ENCODE assay signal across 27 mouse cellular contexts in genomic region chr7:127489982-127490381, GRCm38 (mm10). TPM values are rescaled to one million over a fixed set of nuclear protein-coding genes. Genes with fewer than 3 reads are reported as not detected.
DNase-seq lines count a peak whose midpoint lies in the region; ATAC-seq and TF ChIP-seq lines count a peak whose summit lies in the region.
"Had no signal": no experiment of that assay in that cellular context is flagged by ENCODE, and none has a peak within 500 bp of the region (broad histone marks: within the 10 kb centered on the region; RNA-seq: fewer than 3 reads in every experiment).

No protein-coding gene starts in this region.

- no peak overlapping the region for H3K4me2 ChIP-seq in heart, embryonic 12.5 days
- no peak overlapping the region for H3K4me2 ChIP-seq in kidney, postnatal 0 days (ENCODE audit: low read length)
- H3K4me2 ChIP-seq in midbrain, embryonic 11.5 days, result no peak overlapping the region
- H3K4me2 ChIP-seq in midbrain, postnatal 0 days (ENCODE audit: low read depth, low read length, poor library complexity, severe bottlenecking), result no peak overlapping the region
- H3K4me2 ChIP-seq: embryonic facial prominence, embryonic 12.5 days; embryonic facial prominence, embryonic 15.5 days; heart, embryonic 11.5 days; heart, embryonic 15.5 days; hindbrain, embryonic 13.5 days had no signal

- H3K4me1 ChIP-seq in heart, embryonic 12.5 days (replicated peaks), result 0 out of 2 replicates have a peak, but pooled peaks cover 6% of the 10 kb centered on the region
- H3K4me1 ChIP-seq in kidney, postnatal 0 days (replicated peaks; ENCODE audit: insufficient read depth, low read length), result no peaks in the 10 kb centered on the region
- H3K4me1 ChIP-seq in midbrain, embryonic 11.5 days (ENCODE audit: control insufficient read depth, insufficient read depth, low read length), result no peaks in the 10 kb centered on the region
- no peaks in the 10 kb centered on the region for H3K4me1 ChIP-seq in midbrain, postnatal 0 days (ENCODE audit: insufficient read depth, low read length)
- H3K4me1 ChIP-seq: embryonic facial prominence, embryonic 12.5 days; embryonic facial prominence, embryonic 15.5 days; hindbrain, embryonic 13.5 days had no signal

- no peak overlapping the region for H3K27ac ChIP-seq in heart, embryonic 12.5 days (ENCODE audit: poor library complexity, severe bottlenecking)
- no peak overlapping the region for H3K27ac ChIP-seq in kidney, postnatal 0 days
- H3K27ac ChIP-seq in midbrain, embryonic 11.5 days (ENCODE audit: low read depth, low read length), result no peak overlapping the region
- no peak overlapping the region for H3K27ac ChIP-seq in midbrain, postnatal 0 days (ENCODE audit: low read depth, low read length)
- H3K27ac ChIP-seq: embryonic facial prominence, embryonic 12.5 days; embryonic facial prominence, embryonic 15.5 days; heart, embryonic 15.5 days; hindbrain, embryonic 10.5 days; hindbrain, embryonic 13.5 days had no signal

- no peak overlapping the region for H3K9ac ChIP-seq in heart, embryonic 12.5 days
- H3K9ac ChIP-seq in kidney, postnatal 0 days (ENCODE audit: low read depth, low read length), result no peak overlapping the region
- H3K9ac ChIP-seq in midbrain, embryonic 11.5 days (ENCODE audit: low read length), result no peak overlapping the region
- H3K9ac ChIP-seq in midbrain, postnatal 0 days (replicated peaks; ENCODE audit: low read length, poor library complexity, severe bottlenecking), result no peak overlapping the region
- H3K9ac ChIP-seq: embryonic facial prominence, embryonic 12.5 days; embryonic facial prominence, embryonic 15.5 days; forebrain, postnatal 0 days; heart, embryonic 15.5 days; hindbrain, embryonic 13.5 days had no signal

- H3K36me3 ChIP-seq in heart, embryonic 12.5 days, result peaks cover 78% of the 10 kb centered on the region
- peaks cover 52% of the 10 kb centered on the region for H3K36me3 ChIP-seq in kidney, postnatal 0 days (ENCODE audit: insufficient read depth, low read length)
- peaks cover 25% of the 10 kb centered on the region for H3K36me3 ChIP-seq in midbrain, embryonic 11.5 days (ENCODE audit: control insufficient read depth, insufficient read depth, low read length)
- H3K36me3 ChIP-seq in midbrain, postnatal 0 days (ENCODE audit: insufficient read depth, low read length), result peaks cover 47% of the 10 kb centered on the region

- no peak overlapping the region for H3K4me3 ChIP-seq in heart, embryonic 12.5 days
- H3K4me3 ChIP-seq in kidney, postnatal 0 days (replicated peaks; ENCODE audit: low read depth, low read length), result no peak overlapping the region
- H3K4me3 ChIP-seq in midbrain, embryonic 11.5 days (ENCODE audit: low read depth, low read length), result no peak overlapping the region
- H3K4me3 ChIP-seq in midbrain, postnatal 0 days (ENCODE audit: low read depth, low read length), result no peak overlapping the region
- H3K4me3 ChIP-seq: embryonic facial prominence, embryonic 12.5 days; embryonic facial prominence, embryonic 15.5 days; heart, embryonic 15.5 days; hindbrain, embryonic 10.5 days; hindbrain, embryonic 13.5 days had no signal

- no peak for ATAC-seq in heart, embryonic 12.5 days (ENCODE audit: insufficient number of reproducible peaks, low FRiP score)
- peak; percentile 38; the same call in 1 of the 2 replicates for ATAC-seq in kidney, postnatal 0 days (replicated peaks; ENCODE audit: low FRiP score, low read depth)
- ATAC-seq in midbrain, embryonic 11.5 days (ENCODE audit: low FRiP score), result no peak
- no peak; the same call in 1 of the 2 replicates for ATAC-seq in midbrain, postnatal 0 days (ENCODE audit: low FRiP score)
- ATAC-seq: forebrain, embryonic 14.5 days; forebrain, postnatal 0 days; hindbrain, embryonic 16.5 days had no signal

- 94% methylated on average over 7 of the region's 7 CpGs for WGBS in heart, embryonic 12.5 days
- WGBS in kidney, postnatal 0 days, result 91% methylated on average over 7 of the region's 7 CpGs
- 94% methylated on average over 7 of the region's 7 CpGs for WGBS in midbrain, embryonic 11.5 days
- 99% methylated on average over 7 of the region's 7 CpGs for WGBS in midbrain, postnatal 0 days

- H3K9me3 ChIP-seq in heart, embryonic 12.5 days (replicated peaks), result no peaks in the 10 kb centered on the region
- H3K9me3 ChIP-seq in kidney, postnatal 0 days (replicated peaks; ENCODE audit: low read length), result no peaks in the 10 kb centered on the region
- no peaks in the 10 kb centered on the region for H3K9me3 ChIP-seq in midbrain, embryonic 11.5 days (ENCODE audit: control insufficient read depth, low read length)
- H3K9me3 ChIP-seq in midbrain, postnatal 0 days (ENCODE audit: low read length), result no peaks in the 10 kb centered on the region
- H3K9me3 ChIP-seq: embryonic facial prominence, embryonic 12.5 days; embryonic facial prominence, embryonic 15.5 days; heart, embryonic 15.5 days; hindbrain, embryonic 10.5 days; hindbrain, embryonic 13.5 days had no signal

- peak; percentile 90 for DNase-seq in heart, adult 11 months
- DNase-seq in kidney, postnatal 0 days (ENCODE audit: low spot score), result no peak
- DNase-seq in kidney, adult 9 months, result no peak
- peak; percentile 31 for DNase-seq in midbrain, embryonic 11.5 days (ENCODE audit: low spot score, missing footprints)
- DNase-seq in midbrain, postnatal 0 days (ENCODE audit: low spot score), result no peak
- DNase-seq in layer of hippocampus, adult 11-12 months (ENCODE audit: low spot score), result no peak
- DNase-seq: adrenal gland, adult 2 months; adrenal gland, postnatal 14 days; B cell, adult 2 months; cerebellum, adult 11 months; cerebellum, adult 2 months; cerebellum, adult 9-11 months; cerebellum, postnatal 25 days; forebrain, postnatal 0 days; gastrocnemius, postnatal 36 days; heart, postnatal 10 days; heart, postnatal 36 days had no signal

- H3K27me3 ChIP-seq in heart, embryonic 12.5 days (replicated peaks), result no peaks in the 10 kb centered on the region
- H3K27me3 ChIP-seq in kidney, postnatal 0 days (ENCODE audit: insufficient read depth, low read length), result no peaks in the 10 kb centered on the region
- no peaks in the 10 kb centered on the region for H3K27me3 ChIP-seq in midbrain, embryonic 11.5 days (ENCODE audit: control insufficient read depth, insufficient read depth, low read length)
- no peaks in the 10 kb centered on the region for H3K27me3 ChIP-seq in midbrain, postnatal 0 days (ENCODE audit: insufficient read depth, low read length)
- H3K27me3 ChIP-seq: CH12.LX; embryonic facial prominence, embryonic 12.5 days; embryonic facial prominence, embryonic 15.5 days; heart, embryonic 15.5 days; hindbrain, embryonic 13.5 days had no signal

- no peak for TF ChIP-seq CTCF in kidney, postnatal 0 days (IDR thresholded peaks at IDR 0.05; ENCODE audit: low read depth)
- TF ChIP-seq CTCF in midbrain, postnatal 0 days (IDR thresholded peaks at IDR 0.05), result no peak

RNA-seq across cellular contexts. Expression of gene Fbrs, which starts 11.0 kb away (rescaled TPM):
- polyA plus RNA-seq in heart, embryonic 12.5 days (2016; fragmentation: Nextera tagmentation; extraction: Ambion mirVana), result 8.4 and 9.9 TPM in 2 replicates
- polyA plus RNA-seq in kidney, postnatal 0 days (2015; fragmentation: Nextera tagmentation; extraction: Ambion mirVana), result 8.7 and 8.8 TPM in 2 replicates
- polyA plus RNA-seq in midbrain, embryonic 11.5 days (2014; fragmentation: Nextera tagmentation; extraction: Ambion mirVana), result 9.8 and 10.7 TPM in 2 replicates
- total RNA-seq in midbrain, postnatal 0 days (2014; rRNA removed), result 41.0 and 44.8 TPM in 2 replicates
- polyA plus RNA-seq in midbrain, postnatal 0 days (2015; fragmentation: Nextera tagmentation; extraction: Ambion mirVana), result 9.6 and 11.8 TPM in 2 replicates

RNA-seq across cellular contexts. Expression of gene Srcap, which starts 21.8 kb away (rescaled TPM):
- polyA plus RNA-seq in heart, embryonic 12.5 days (2016; fragmentation: Nextera tagmentation; extraction: Ambion mirVana), result 51.8 and 54.3 TPM in 2 replicates
- 19.2 and 24.1 TPM in 2 replicates for polyA plus RNA-seq in kidney, postnatal 0 days (2015; fragmentation: Nextera tagmentation; extraction: Ambion mirVana)
- 49.6 and 52.1 TPM in 2 replicates for polyA plus RNA-seq in midbrain, embryonic 11.5 days (2014; fragmentation: Nextera tagmentation; extraction: Ambion mirVana)
- 31.7 and 50.8 TPM in 2 replicates for total RNA-seq in midbrain, postnatal 0 days (2014; rRNA removed)
- 25.9 and 30.4 TPM in 2 replicates for polyA plus RNA-seq in midbrain, postnatal 0 days (2015; fragmentation: Nextera tagmentation; extraction: Ambion mirVana)

RNA-seq across cellular contexts. Expression of gene Gm42715, which starts 29.4 kb away (rescaled TPM):
- 8.5 and 9.1 TPM in 2 replicates for polyA plus RNA-seq in heart, embryonic 12.5 days (2016; fragmentation: Nextera tagmentation; extraction: Ambion mirVana)
- polyA plus RNA-seq in kidney, postnatal 0 days (2015; fragmentation: Nextera tagmentation; extraction: Ambion mirVana), result 10.9 and 11.4 TPM in 2 replicates
- polyA plus RNA-seq in midbrain, embryonic 11.5 days (2014; fragmentation: Nextera tagmentation; extraction: Ambion mirVana), result 19.2 and 20.2 TPM in 2 replicates
- total RNA-seq in midbrain, postnatal 0 days (2014; rRNA removed), result 19.6 and 32.1 TPM in 2 replicates
- 9.0 and 11.4 TPM in 2 replicates for polyA plus RNA-seq in midbrain, postnatal 0 days (2015; fragmentation: Nextera tagmentation; extraction: Ambion mirVana)

RNA-seq across cellular contexts. Expression of gene Prr14, which starts 30.6 kb away (rescaled TPM):
- 33.8 and 35.2 TPM in 2 replicates for polyA plus RNA-seq in heart, embryonic 12.5 days (2016; fragmentation: Nextera tagmentation; extraction: Ambion mirVana)
- 37.1 and 37.5 TPM in 2 replicates for polyA plus RNA-seq in kidney, postnatal 0 days (2015; fragmentation: Nextera tagmentation; extraction: Ambion mirVana)
- polyA plus RNA-seq in midbrain, embryonic 11.5 days (2014; fragmentation: Nextera tagmentation; extraction: Ambion mirVana), result 70.3 and 72.4 TPM in 2 replicates
- 36.2 and 38.7 TPM in 2 replicates for total RNA-seq in midbrain, postnatal 0 days (2014; rRNA removed)
- polyA plus RNA-seq in midbrain, postnatal 0 days (2015; fragmentation: Nextera tagmentation; extraction: Ambion mirVana), result 28.2 and 28.3 TPM in 2 replicates

RNA-seq across cellular contexts. Expression of gene Zfp689, which starts 41.0 kb away (rescaled TPM):
- 5.4 and 6.0 TPM in 2 replicates for polyA plus RNA-seq in heart, embryonic 12.5 days (2016; fragmentation: Nextera tagmentation; extraction: Ambion mirVana)
- 4.8 and 5.0 TPM in 2 replicates for polyA plus RNA-seq in kidney, postnatal 0 days (2015; fragmentation: Nextera tagmentation; extraction: Ambion mirVana)
- polyA plus RNA-seq in midbrain, embryonic 11.5 days (2014; fragmentation: Nextera tagmentation; extraction: Ambion mirVana), result 12.6 and 15.0 TPM in 2 replicates
- total RNA-seq in midbrain, postnatal 0 days (2014; rRNA removed), result 7.7 and 11.0 TPM in 2 replicates
- polyA plus RNA-seq in midbrain, postnatal 0 days (2015; fragmentation: Nextera tagmentation; extraction: Ambion mirVana), result 7.3 and 8.0 TPM in 2 replicates

Comparison
In these comparisons a context has a peak if more than half of its experiments do, and no peak if none do; other contexts are left out.
1. DNase-seq: peak in heart, adult 11 months (single experiment) and midbrain, embryonic 11.5 days (single experiment); none in kidney, postnatal 0 days (single experiment), kidney, adult 9 months (single experiment), midbrain, postnatal 0 days (single experiment) and layer of hippocampus, adult 11-12 months (single experiment).